Mouse (Mus musculus) intestine, postnatal 0 days (tissue): ENCODE data around the gene Pcca. TPM values are rescaled to one million over a fixed set of nuclear protein-coding genes. Genes with fewer than 3 reads are reported as not detected.

Source experiments
- ATAC-seq: fragments of 200-750 bp; cut with Nextera tagmentation; 2 replicates; pipeline ENCODE4 v1.8.0; 2017; ENCODE audit warnings: mild to moderate bottlenecking, moderate TSS enrichment, moderate library complexity
- H3K27ac ChIP-seq: fragments of 300-500 bp; sonication (generic); 2 replicates; pipeline ENCODE4 v1.5.1; 2014; ENCODE audit warnings: mild to moderate bottlenecking, low read depth, low read length, moderate library complexity
- H3K27me3 ChIP-seq: fragments of 300-500 bp; sonication (generic); replicated peaks from 2 replicates; pipeline ENCODE4 v1.6.1; 2014; ENCODE audit warnings: low read length, mixed read lengths; ENCODE audit not compliant: control insufficient read depth, insufficient read depth
- H3K36me3 ChIP-seq: fragments of 300-500 bp; sonication (generic); 2 replicates; pipeline ENCODE4 v1.6.1; 2014; ENCODE audit warnings: mild to moderate bottlenecking, moderate library complexity; ENCODE audit not compliant: control insufficient read depth, insufficient read depth
- H3K4me1 ChIP-seq: fragments of 300-500 bp; sonication (generic); replicated peaks from 2 replicates; pipeline ENCODE4 v1.6.1; 2014; ENCODE audit warnings: antibody characterized with exemption, low read length, mixed read lengths; ENCODE audit not compliant: control insufficient read depth, insufficient read depth
- H3K4me2 ChIP-seq: fragments of 300-500 bp; sonication (generic); replicated peaks from 2 replicates; pipeline ENCODE4 v1.6.1; 2014; ENCODE audit warnings: low read depth, mild to moderate bottlenecking, moderate library complexity
- H3K4me3 ChIP-seq: fragments of 300-500 bp; sonication (generic); 2 replicates; pipeline ENCODE4 v1.5.1; 2014; ENCODE audit warnings: low read depth, low read length
- H3K9ac ChIP-seq: fragments of 300-500 bp; sonication (generic); 2 replicates; pipeline ENCODE4 v1.6.1; 2014; ENCODE audit warnings: mild to moderate bottlenecking, low read depth, low read length
- H3K9me3 ChIP-seq: fragments of 300-500 bp; sonication (generic); 2 replicates; pipeline ENCODE4 v1.6.1; 2016; ENCODE audit warnings: mixed run types; ENCODE audit not compliant: control insufficient read depth
- CTCF ChIP-seq: sonication (generic); IDR thresholded peaks from 2 replicates; pipeline ENCODE4 v1.5.1; 2016; ENCODE audit warnings: low read depth, mild to moderate bottlenecking, control low read depth, antibody characterized with exemption, moderate library complexity
- WGBS: fragments of 180-500 bp; shearing (Covaris S2); extraction: QIAGEN DNeasy Blood & Tissue Kit; methylation state at CpG from one replicate; pipeline ENCODE4 v1.1.7; 2014; 5-methylcytosine and 5-hydroxymethylcytosine counted together
- polyA plus RNA-seq: library from polyadenylated mRNA; unstranded; fragments of >200 nt; fragmentation: Nextera tagmentation; extraction: Ambion mirVana; gene quantifications from 2 replicates; pipeline ENCODE4 v1.2.1, GENCODE M21; 2015

Pcca gene
- polyA plus RNA-seq, 1 experiment from 2014 or later = 5.9 TPM

DNA sequence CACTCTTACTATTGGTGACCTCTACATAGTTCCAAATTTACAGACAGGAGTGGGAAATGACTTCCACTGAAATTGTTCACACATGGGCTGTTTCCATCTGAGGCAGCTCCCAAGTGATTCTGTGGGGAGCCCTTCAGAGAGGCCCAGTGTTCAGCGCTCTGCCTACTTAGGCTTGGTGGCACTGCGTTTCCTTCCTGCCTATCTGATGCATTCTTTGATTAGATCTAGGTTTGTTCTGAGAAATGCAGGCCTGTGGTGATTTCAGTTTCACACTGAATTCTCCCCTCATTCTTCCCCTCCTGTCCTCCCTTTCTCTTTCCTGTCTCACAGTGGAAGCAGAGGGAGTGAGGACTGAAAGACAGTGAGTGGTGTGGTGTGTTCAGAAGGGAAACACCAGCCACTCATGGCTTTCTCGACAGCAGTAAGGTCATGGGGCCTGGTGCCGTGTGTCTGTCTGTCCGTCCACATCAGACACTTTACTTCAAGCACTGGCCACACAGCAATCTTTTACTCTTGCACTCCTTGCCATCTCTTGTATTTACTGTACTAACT, 318.5 kb downstream of the Pcca start:
- no peak for TF ChIP-seq CTCF
- Histone ChIP-seq H3K4me3 (no peak overlapping the region), H3K4me2 (no peak overlapping the region), H3K4me1 (no peaks in the 10 kb centered on the region), H3K27me3 (no peaks in the 10 kb centered on the region), H3K27ac (no peak overlapping the region), H3K9ac (no peak overlapping the region), H3K9me3 (no peaks in the 10 kb centered on the region), H3K36me3 (no peaks in the 10 kb centered on the region)
- WGBS = 85% methylated on average over 5 of the region's 5 CpGs
- ATAC-seq = no peak

DNA sequence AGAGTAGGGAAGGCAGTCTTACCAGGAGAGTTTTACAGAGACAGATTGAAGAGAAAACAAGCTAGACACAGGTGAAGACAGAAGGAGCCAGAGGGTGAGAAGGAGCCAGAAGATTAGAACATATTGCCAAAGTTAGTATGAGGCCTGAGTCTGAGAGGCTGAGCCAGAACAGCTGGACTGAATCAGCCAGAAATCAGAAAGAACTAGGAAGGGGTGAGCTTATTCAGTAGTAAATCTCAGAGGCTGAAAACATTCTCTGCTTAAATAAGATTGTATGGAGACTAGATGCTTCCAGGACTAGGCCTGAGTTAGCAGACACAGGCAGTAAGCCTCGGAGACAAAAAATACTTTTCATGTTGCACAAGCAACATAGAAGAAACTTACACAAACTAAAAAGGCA, 325.7 kb downstream of the Pcca start:
- no peaks in the 10 kb centered on the region for H3K36me3 ChIP-seq
- no peak overlapping the region for H3K4me3 ChIP-seq
- H3K27me3 ChIP-seq = no peaks in the 10 kb centered on the region
- 73% methylated on average over 1 of the region's 1 CpGs for WGBS
- H3K9ac ChIP-seq = no peak overlapping the region
- no peak overlapping the region for H3K4me2 ChIP-seq
- ATAC-seq = no peak
- no peaks in the 10 kb centered on the region for H3K9me3 ChIP-seq
- no peak overlapping the region for H3K27ac ChIP-seq
- TF ChIP-seq CTCF = no peak
- no peaks in the 10 kb centered on the region for H3K4me1 ChIP-seq

DNA sequence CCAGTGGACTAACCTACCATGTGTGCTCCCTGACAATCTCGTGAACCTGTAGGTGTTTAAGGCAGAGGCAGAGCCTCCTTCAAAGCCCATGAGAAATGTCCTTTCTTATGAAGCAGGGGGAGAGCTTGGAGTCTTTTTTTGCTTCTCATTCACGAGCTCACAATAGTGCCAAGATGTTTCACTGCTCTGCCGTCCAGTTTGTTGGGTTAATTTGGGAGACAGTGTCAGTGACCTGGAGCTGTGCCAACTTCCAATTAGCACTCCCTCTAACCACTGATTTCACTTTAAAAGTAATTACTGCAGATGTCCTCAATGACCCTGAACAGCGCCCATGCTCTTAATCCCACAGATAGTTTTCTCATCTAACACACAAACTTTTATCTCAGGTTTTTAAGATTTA, 328.5 kb downstream of the Pcca start:
- H3K4me3 ChIP-seq = no peak overlapping the region
- no peaks in the 10 kb centered on the region for H3K9me3 ChIP-seq
- H3K27ac ChIP-seq = no peak overlapping the region
- H3K4me2 ChIP-seq = no peak overlapping the region
- TF ChIP-seq CTCF = no peak
- no peaks in the 10 kb centered on the region for H3K4me1 ChIP-seq
- no peaks in the 10 kb centered on the region for H3K36me3 ChIP-seq
- WGBS = 59% methylated on average over 4 of the region's 4 CpGs
- H3K27me3 ChIP-seq = no peaks in the 10 kb centered on the region
- ATAC-seq = no peak
- no peak overlapping the region for H3K9ac ChIP-seq

DNA sequence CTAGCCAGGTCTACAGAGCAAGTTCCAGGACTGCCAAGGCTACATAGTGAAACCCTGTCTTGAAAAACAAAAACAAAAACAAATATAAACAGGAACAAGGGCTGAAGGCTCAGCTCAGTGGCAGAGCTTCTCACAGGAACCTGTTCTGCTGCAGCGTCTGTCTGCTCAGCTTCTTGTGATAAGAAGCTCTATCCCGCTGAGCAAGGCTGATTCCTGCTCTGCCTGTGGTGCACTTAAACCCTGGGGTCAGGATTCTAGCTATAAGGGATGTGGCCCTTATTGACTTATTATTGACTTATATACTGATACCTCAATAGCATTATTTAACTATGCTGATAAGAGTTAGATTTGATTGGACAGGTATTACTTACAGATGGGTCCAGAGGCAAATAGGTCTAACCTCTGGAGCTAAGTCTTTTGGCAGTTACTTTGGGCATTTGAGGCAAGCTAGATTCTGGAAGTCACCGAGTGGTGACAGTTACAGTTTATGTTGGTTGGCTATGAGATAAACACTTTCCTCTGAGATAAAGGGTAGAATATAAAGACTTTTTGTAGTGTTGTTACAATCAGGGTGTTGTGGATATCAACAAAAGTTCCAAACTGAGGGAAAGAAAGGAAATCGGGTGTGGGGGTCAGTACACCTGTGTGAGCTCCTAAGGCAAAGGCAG, 331.5 kb downstream of the Pcca start:
- 0 out of 2 replicates have a peak, but pooled peaks have one; percentile 38 for ATAC-seq
- no peak overlapping the region for H3K27ac ChIP-seq
- no peaks in the 10 kb centered on the region for H3K36me3 ChIP-seq
- no peak overlapping the region for H3K4me3 ChIP-seq
- H3K27me3 ChIP-seq = no peaks in the 10 kb centered on the region
- 0 out of 2 replicates have a peak, but pooled peaks cover 2% of the 10 kb centered on the region for H3K4me1 ChIP-seq
- no peak overlapping the region for H3K4me2 ChIP-seq
- no peak for TF ChIP-seq CTCF
- WGBS = 53% methylated on average over 4 of the region's 4 CpGs
- no peaks in the 10 kb centered on the region for H3K9me3 ChIP-seq
- no peak overlapping the region for H3K9ac ChIP-seq

DNA sequence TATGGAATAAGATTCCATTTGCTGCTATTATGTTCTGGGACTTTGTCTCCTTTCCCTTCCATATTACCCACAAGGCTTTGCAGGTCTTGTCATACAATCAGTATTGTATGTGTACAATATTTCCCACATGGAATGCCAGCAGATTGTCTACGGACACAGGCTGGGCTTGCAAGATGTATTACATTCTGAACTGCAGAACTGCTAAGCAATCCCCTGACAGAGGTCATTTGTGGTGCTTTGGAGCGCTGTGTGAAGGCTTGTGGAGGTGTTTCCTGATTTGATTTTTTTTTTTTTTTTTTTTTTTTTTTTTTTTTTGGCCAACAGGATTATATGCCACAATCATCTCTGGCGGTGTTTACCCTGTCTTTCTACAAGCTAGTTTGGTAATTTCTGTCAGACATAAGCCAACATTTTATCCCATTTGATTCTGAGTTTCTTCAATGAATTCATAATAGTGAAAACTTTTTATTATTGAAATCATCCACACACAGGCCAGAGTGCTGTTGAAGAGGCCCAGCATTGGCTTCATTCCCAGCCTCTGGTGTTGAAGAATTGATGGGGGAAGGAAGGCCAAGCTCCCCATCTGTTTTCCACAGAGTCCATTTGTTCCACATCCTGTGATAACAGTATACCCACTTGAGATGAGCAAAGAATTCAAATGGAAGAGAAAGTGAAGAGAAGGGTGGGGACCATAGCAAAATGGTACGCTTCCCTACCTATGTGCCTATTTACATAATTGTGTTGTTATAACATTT, 333.6 kb downstream of the Pcca start:
- no peak for TF ChIP-seq CTCF
- Histone ChIP-seq H3K27ac (no peak overlapping the region), H3K4me3 (no peak overlapping the region), H3K27me3 (no peaks in the 10 kb centered on the region), H3K9me3 (no peaks in the 10 kb centered on the region), H3K9ac (no peak overlapping the region), H3K4me1 (0 out of 2 replicates have a peak, but pooled peaks cover 2% of the 10 kb centered on the region), H3K4me2 (no peak overlapping the region), H3K36me3 (no peaks in the 10 kb centered on the region)
- no peak for ATAC-seq
- WGBS = 74% methylated on average over 4 of the region's 4 CpGs

DNA sequence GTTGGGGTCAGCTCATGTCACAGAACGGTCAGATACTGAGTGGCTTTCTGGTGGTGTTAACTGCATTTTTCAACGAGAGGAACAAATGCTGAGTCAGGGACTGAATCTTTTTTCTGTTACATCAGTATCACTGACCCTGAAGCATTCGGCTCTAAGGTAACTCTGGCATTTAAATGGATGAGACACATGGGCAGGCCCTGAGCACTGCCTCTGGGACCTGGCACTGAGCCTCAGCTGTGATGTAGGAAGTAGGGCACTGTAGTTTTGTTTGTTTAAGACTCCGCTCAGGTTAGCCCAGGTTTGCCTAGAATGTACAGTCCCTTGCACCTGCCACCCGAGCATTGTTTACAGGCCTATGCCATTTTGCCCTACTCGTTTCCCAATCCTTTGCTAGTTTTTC, 335.7 kb downstream of the Pcca start:
- no peak overlapping the region for H3K9ac ChIP-seq
- H3K27ac ChIP-seq = no peak overlapping the region
- H3K4me2 ChIP-seq = no peak overlapping the region
- no peak for TF ChIP-seq CTCF
- no peaks in the 10 kb centered on the region for H3K27me3 ChIP-seq
- no peak for ATAC-seq
- no peaks in the 10 kb centered on the region for H3K36me3 ChIP-seq
- H3K4me3 ChIP-seq = no peak overlapping the region
- H3K9me3 ChIP-seq = no peaks in the 10 kb centered on the region
- H3K4me1 ChIP-seq = 0 out of 2 replicates have a peak, but pooled peaks cover 2% of the 10 kb centered on the region
- 78% methylated on average over 6 of the region's 6 CpGs for WGBS
